ENCODE assay signal across 9 mouse cellular contexts in genomic region chr4:141008028-141008427, GRCm38 (mm10). TPM values are rescaled to one million over a fixed set of nuclear protein-coding genes. Genes with fewer than 3 reads are reported as not detected.
A peak's percentile ranks its signal among the peaks of the same experiment; 100 is the strongest.
DNase-seq lines count a peak whose midpoint lies in the region; ATAC-seq and TF ChIP-seq lines count a peak whose summit lies in the region.
"Had no signal": no experiment of that assay in that cellular context is flagged by ENCODE, and none has a peak within 500 bp of the region (broad histone marks: within the 10 kb centered on the region; RNA-seq: fewer than 3 reads in every experiment).

No protein-coding gene starts in this region.

- H3K4me3 ChIP-seq in midbrain, postnatal 0 days (ENCODE audit: low read depth, low read length), result no peak overlapping the region
- no peak overlapping the region for H3K4me3 ChIP-seq in midbrain, embryonic 15.5 days
- H3K4me3 ChIP-seq: limb, embryonic 13.5 days had no signal

- H3K36me3 ChIP-seq in midbrain, postnatal 0 days (ENCODE audit: insufficient read depth, low read length), result peaks cover 51% of the 10 kb centered on the region
- H3K36me3 ChIP-seq in midbrain, embryonic 15.5 days (replicated peaks), result peaks cover 37% of the 10 kb centered on the region

- WGBS in midbrain, postnatal 0 days, result 68% methylated on average over 8 of the region's 8 CpGs
- WGBS in midbrain, embryonic 15.5 days, result 80% methylated on average over 8 of the region's 8 CpGs

- no peak overlapping the region for H3K4me2 ChIP-seq in midbrain, postnatal 0 days (ENCODE audit: low read depth, low read length, poor library complexity, severe bottlenecking)
- no peak overlapping the region for H3K4me2 ChIP-seq in midbrain, embryonic 15.5 days
- H3K4me2 ChIP-seq: limb, embryonic 13.5 days had no signal

- no peak overlapping the region for H3K27ac ChIP-seq in midbrain, postnatal 0 days (ENCODE audit: low read depth, low read length)
- no peak overlapping the region for H3K27ac ChIP-seq in midbrain, embryonic 15.5 days
- H3K27ac ChIP-seq: limb, embryonic 13.5 days had no signal

- H3K27me3 ChIP-seq in midbrain, postnatal 0 days (ENCODE audit: insufficient read depth, low read length), result no peaks in the 10 kb centered on the region
- H3K27me3 ChIP-seq in midbrain, embryonic 15.5 days (replicated peaks), result no peaks in the 10 kb centered on the region
- H3K27me3 ChIP-seq: limb, embryonic 13.5 days had no signal

- ATAC-seq in midbrain, postnatal 0 days (ENCODE audit: low FRiP score), result no peak
- no peak for ATAC-seq in midbrain, embryonic 15.5 days (replicated peaks)
- peak; percentile 91 for ATAC-seq in megakaryocyte progenitor cell, adult 5-6 weeks (replicated peaks; ENCODE audit: poor library complexity)

- peak; percentile 32 for DNase-seq in midbrain, postnatal 0 days (ENCODE audit: low spot score)
- peak; percentile 46 to 56 for DNase-seq in cerebellum, postnatal 36 days
- peak; percentile 60 for DNase-seq in kidney, adult 9 months
- no peak for DNase-seq in embryo, embryonic 11 days
- no peak for DNase-seq in right cerebral cortex, postnatal 36 days (ENCODE audit: low spot score in 2 of 2)
- DNase-seq: thymus, postnatal 14 days had no signal

- H3K9me3 ChIP-seq in midbrain, postnatal 0 days (ENCODE audit: low read length), result no peaks in the 10 kb centered on the region
- no peaks in the 10 kb centered on the region for H3K9me3 ChIP-seq in midbrain, embryonic 15.5 days
- H3K9me3 ChIP-seq: limb, embryonic 13.5 days had no signal

- peaks cover 21% of the 10 kb centered on the region for H3K4me1 ChIP-seq in midbrain, postnatal 0 days (ENCODE audit: insufficient read depth, low read length)
- H3K4me1 ChIP-seq in midbrain, embryonic 15.5 days, result peaks cover 25% of the 10 kb centered on the region

- TF ChIP-seq CTCF in midbrain, postnatal 0 days (IDR thresholded peaks at IDR 0.05), result no peak

- H3K9ac ChIP-seq in midbrain, postnatal 0 days (replicated peaks; ENCODE audit: low read length, poor library complexity, severe bottlenecking), result no peak overlapping the region
- no peak overlapping the region for H3K9ac ChIP-seq in midbrain, embryonic 15.5 days
- H3K9ac ChIP-seq: limb, embryonic 13.5 days had no signal

RNA-seq across cellular contexts. Expression of gene Mfap2, which starts 2.2 kb away (rescaled TPM):
- 19.5 and 32.4 TPM in 2 replicates for total RNA-seq in midbrain, postnatal 0 days (2014; rRNA removed)
- 103 and 104 TPM in 2 replicates for polyA plus RNA-seq in midbrain, postnatal 0 days (2015; fragmentation: Nextera tagmentation; extraction: Ambion mirVana)
- polyA plus RNA-seq in midbrain, embryonic 15.5 days (2015; fragmentation: Nextera tagmentation; extraction: Ambion mirVana), result 153 and 181 TPM in 2 replicates
- not detected in 2 replicates for total RNA-seq in megakaryocyte progenitor cell, adult 5-6 weeks (2015)
- total RNA-seq in megakaryocyte progenitor cell, adult 5-6 weeks (2017), result not detected in 2 replicates

RNA-seq across cellular contexts. Expression of gene Atp13a2, which starts 21.4 kb away (rescaled TPM):
- total RNA-seq in midbrain, postnatal 0 days (2014; rRNA removed), result 379 and 419 TPM in 2 replicates
- polyA plus RNA-seq in midbrain, postnatal 0 days (2015; fragmentation: Nextera tagmentation; extraction: Ambion mirVana), result 182 and 201 TPM in 2 replicates
- polyA plus RNA-seq in midbrain, embryonic 15.5 days (2015; fragmentation: Nextera tagmentation; extraction: Ambion mirVana), result 189 and 193 TPM in 2 replicates
- 9.0 and 13.1 TPM in 2 replicates for total RNA-seq in megakaryocyte progenitor cell, adult 5-6 weeks (2015)
- 19.2 and 23.4 TPM in 2 replicates for total RNA-seq in megakaryocyte progenitor cell, adult 5-6 weeks (2017)

RNA-seq across cellular contexts. Expression of gene Sdhb, which starts 47.0 kb away (rescaled TPM):
- 194 and 243 TPM in 2 replicates for total RNA-seq in midbrain, postnatal 0 days (2014; rRNA removed)
- 529 and 575 TPM in 2 replicates for polyA plus RNA-seq in midbrain, postnatal 0 days (2015; fragmentation: Nextera tagmentation; extraction: Ambion mirVana)
- 442 and 447 TPM in 2 replicates for polyA plus RNA-seq in midbrain, embryonic 15.5 days (2015; fragmentation: Nextera tagmentation; extraction: Ambion mirVana)
- 160 and 167 TPM in 2 replicates for total RNA-seq in megakaryocyte progenitor cell, adult 5-6 weeks (2015)
- total RNA-seq in megakaryocyte progenitor cell, adult 5-6 weeks (2017), result 91.4 and 129 TPM in 2 replicates

RNA-seq across cellular contexts. Expression of gene Crocc, which starts 52.3 kb away (rescaled TPM):
- 22.0 and 33.2 TPM in 2 replicates for total RNA-seq in midbrain, postnatal 0 days (2014; rRNA removed)
- 3.2 and 4.2 TPM in 2 replicates for polyA plus RNA-seq in midbrain, postnatal 0 days (2015; fragmentation: Nextera tagmentation; extraction: Ambion mirVana)
- 7.0 and 8.9 TPM in 2 replicates for polyA plus RNA-seq in midbrain, embryonic 15.5 days (2015; fragmentation: Nextera tagmentation; extraction: Ambion mirVana)
- total RNA-seq in megakaryocyte progenitor cell, adult 5-6 weeks (2015), result 1.1 and 3.3 TPM in 2 replicates
- 5.8 and 6.0 TPM in 2 replicates for total RNA-seq in megakaryocyte progenitor cell, adult 5-6 weeks (2017)

Comparison
In these comparisons a context has a peak if more than half of its experiments do, and no peak if none do; other contexts are left out.
1. DNase-seq: peak in midbrain, postnatal 0 days (single experiment), cerebellum, postnatal 36 days (2 of 2) and kidney, adult 9 months (single experiment); none in embryo, embryonic 11 days (single experiment) and right cerebral cortex, postnatal 36 days (0 of 2).
2. RNA of gene Mfap2, which starts 2.2 kb away (total RNA-seq): 19.5 to 32.4 TPM in midbrain, postnatal 0 days; not detected in megakaryocyte progenitor cell, adult 5-6 weeks; every median in the first group is over 10 times any median in the second.
3. RNA of gene Atp13a2, which starts 21.4 kb away (total RNA-seq): 379 to 419 TPM in midbrain, postnatal 0 days; 9.0 to 23.4 TPM in megakaryocyte progenitor cell, adult 5-6 weeks; every median in the first group is over 10 times any median in the second.